Mouse (Mus musculus) forebrain, embryonic 15.5 days (tissue): ENCODE results near the gene Lrrc26. TPM values are rescaled to one million over a fixed set of nuclear protein-coding genes. Genes with fewer than 3 reads are reported as not detected.

ENCODE experiments used
- ATAC-seq: fragments of 200-750 bp; cut with Nextera tagmentation; replicated peaks from 2 replicates; pipeline ENCODE4 v1.8.0; 2017; ENCODE audit warnings: mild to moderate bottlenecking, moderate TSS enrichment, moderate library complexity
- H3K27ac ChIP-seq: fragments of 300-500 bp; sonication (generic); replicated peaks from 2 replicates; pipeline ENCODE4 v1.5.1; 2015; ENCODE audit warnings: mild to moderate bottlenecking, inconsistent platforms
- H3K27me3 ChIP-seq: fragments of 300-500 bp; sonication (generic); 2 replicates; pipeline ENCODE4 v1.6.1; 2015; ENCODE audit warnings: inconsistent platforms
- H3K36me3 ChIP-seq: fragments of 300-500 bp; sonication (generic); 2 replicates; pipeline ENCODE4 v1.6.1; 2015; ENCODE audit warnings: mild to moderate bottlenecking, inconsistent platforms
- H3K4me1 ChIP-seq: fragments of 300-500 bp; sonication (generic); 2 replicates; pipeline ENCODE4 v1.6.1; 2015; ENCODE audit warnings: inconsistent platforms
- H3K4me2 ChIP-seq: fragments of 300-500 bp; sonication (generic); replicated peaks from 2 replicates; pipeline ENCODE4 v1.6.1; 2015; ENCODE audit warnings: mild to moderate bottlenecking, inconsistent platforms
- H3K4me3 ChIP-seq: fragments of 300-500 bp; sonication (generic); 2 replicates; pipeline ENCODE4 v1.5.1; 2015; ENCODE audit warnings: mild to moderate bottlenecking, inconsistent platforms
- H3K9ac ChIP-seq: fragments of 300-500 bp; sonication (generic); replicated peaks from 2 replicates; pipeline ENCODE4 v1.6.1; 2015; ENCODE audit warnings: mild to moderate bottlenecking, inconsistent platforms
- H3K9me3 ChIP-seq: fragments of 300-500 bp; sonication (generic); 2 replicates; pipeline ENCODE4 v1.6.1; 2016; ENCODE audit warnings: inconsistent platforms
- WGBS: fragments of 180-500 bp; shearing (Covaris S2); methylation state at CpG from one replicate; pipeline ENCODE4 v1.1.7; 2015; ENCODE audit warnings: mixed read lengths; 5-methylcytosine and 5-hydroxymethylcytosine counted together
- polyA plus RNA-seq: library from polyadenylated mRNA; unstranded; fragments of >200 nt; fragmentation: Nextera tagmentation; extraction: Ambion mirVana; gene quantifications from 2 replicates; pipeline ENCODE4 v1.2.1, GENCODE M21; 2015

The Lrrc26 gene
- polyA plus RNA-seq, 1 experiment from 2014 or later, result not detected

- peak overlapping the region; percentile 52 for H3K4me3 ChIP-seq
- peak overlapping the region; percentile 13; the same call in 1 of the 2 replicates for H3K27ac ChIP-seq
- peaks cover 9% of the 10 kb centered on the region for H3K4me1 ChIP-seq
- H3K27me3 ChIP-seq, result peaks cover 56% of the 10 kb centered on the region
- H3K4me2 ChIP-seq, result peak overlapping the region; percentile 78
- peak; percentile 80 for ATAC-seq
- 2% methylated on average over 45 of the region's 45 CpGs for WGBS
- no peaks in the 10 kb centered on the region for H3K9me3 ChIP-seq
- H3K36me3 ChIP-seq, result no peaks in the 10 kb centered on the region; the same call in 1 of the 2 replicates
- H3K9ac ChIP-seq, result peak overlapping the region; percentile 58
Measured at GRCm38 (mm10) chr2:25304657-25305541, 15.2 kb downstream of the Lrrc26 start.

DNA sequence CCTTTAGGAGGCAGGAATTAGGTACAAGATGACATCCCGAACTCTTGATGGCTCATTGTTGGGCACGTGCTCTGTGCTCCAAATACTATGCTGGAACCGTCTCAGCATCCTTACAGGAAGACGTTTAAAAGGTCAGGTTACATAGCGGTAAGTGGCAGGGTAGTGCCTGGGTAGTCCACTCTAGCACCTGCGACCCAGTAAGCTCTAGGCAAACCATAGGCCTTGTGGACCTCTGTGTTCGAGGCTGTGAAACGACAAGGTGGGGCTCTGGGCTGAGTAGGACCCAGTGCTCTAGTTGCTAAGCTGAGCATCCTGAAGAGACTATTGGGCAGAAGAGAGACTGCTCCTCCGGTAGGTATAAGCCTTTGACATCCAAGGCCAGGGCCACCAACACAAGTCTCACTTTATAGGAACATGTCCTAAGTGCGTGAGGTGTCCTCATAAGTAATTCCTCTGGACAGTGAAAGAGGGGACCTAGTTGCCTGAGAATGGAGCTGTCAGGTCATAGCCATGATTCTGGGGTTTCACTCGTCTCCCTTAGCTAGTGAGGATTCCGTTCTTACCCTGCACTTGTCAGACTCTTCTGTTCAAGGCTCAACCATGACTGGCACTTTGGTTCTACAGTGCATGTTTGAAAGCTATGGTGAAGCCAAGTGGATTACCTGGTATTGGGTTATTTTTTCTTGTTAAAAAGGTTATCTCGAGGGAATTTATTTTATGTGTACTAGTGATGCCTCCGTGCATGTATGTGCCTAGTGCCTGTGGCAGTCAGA is 16.1 kb downstream of the Lrrc26 start:
- peak overlapping the region; percentile 52 for H3K4me3 ChIP-seq
- H3K9ac ChIP-seq, result peak overlapping the region; percentile 58
- ATAC-seq, result peak; percentile 44; the same call in 1 of the 2 replicates
- H3K36me3 ChIP-seq, result no peaks in the 10 kb centered on the region; the same call in 1 of the 2 replicates
- WGBS, result 49% methylated on average over 14 of the region's 14 CpGs
- H3K27me3 ChIP-seq, result peaks cover 64% of the 10 kb centered on the region
- H3K4me1 ChIP-seq, result peaks cover 9% of the 10 kb centered on the region
- no peaks in the 10 kb centered on the region for H3K9me3 ChIP-seq
- H3K27ac ChIP-seq, result peak overlapping the region; percentile 13; the same call in 1 of the 2 replicates
- H3K4me2 ChIP-seq, result peak overlapping the region; percentile 78

DNA sequence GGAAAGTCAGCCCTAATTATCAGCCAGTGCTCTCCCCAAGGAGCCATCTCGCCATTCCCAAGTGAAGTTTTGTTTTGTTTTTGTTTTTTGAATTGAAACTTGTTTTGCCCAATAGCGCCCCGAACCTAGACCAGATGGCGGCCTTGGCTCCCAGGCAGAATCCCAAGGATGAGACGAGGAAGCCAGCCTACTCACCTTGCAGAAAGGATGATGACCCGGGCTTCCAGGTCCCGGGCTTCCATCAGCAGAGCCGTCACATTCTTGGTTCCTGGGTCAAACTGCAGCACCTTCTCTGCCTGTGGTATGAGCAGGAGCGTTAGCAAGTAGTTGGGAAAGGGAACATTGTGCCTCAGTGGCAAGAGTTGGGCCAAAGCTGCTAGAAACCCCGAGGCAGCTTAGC is 20.5 kb downstream of the Lrrc26 start:
- no peaks in the 10 kb centered on the region for H3K9me3 ChIP-seq
- H3K27ac ChIP-seq, result no peak overlapping the region
- H3K9ac ChIP-seq, result no peak overlapping the region
- H3K4me2 ChIP-seq, result no peak overlapping the region
- H3K27me3 ChIP-seq, result peaks cover 88% of the 10 kb centered on the region
- 56% methylated on average over 10 of the region's 10 CpGs for WGBS
- H3K36me3 ChIP-seq, result no peaks in the 10 kb centered on the region
- ATAC-seq, result no peak
- H3K4me3 ChIP-seq, result no peak overlapping the region
- peaks cover 3% of the 10 kb centered on the region for H3K4me1 ChIP-seq

GRCm38 (mm10) chr2:25310969-25311368 is 21.3 kb downstream of the Lrrc26 start:
- Histone ChIP-seq H3K9ac (no peak overlapping the region), H3K9me3 (no peaks in the 10 kb centered on the region), H3K27ac (no peak overlapping the region), H3K4me3 (no peak overlapping the region), H3K4me2 (no peak overlapping the region), H3K4me1 (no peaks in the 10 kb centered on the region), H3K27me3 (peaks cover 92% of the 10 kb centered on the region), H3K36me3 (no peaks in the 10 kb centered on the region)
- WGBS, result 3% methylated on average over 21 of the region's 22 CpGs
- no peak for ATAC-seq

DNA sequence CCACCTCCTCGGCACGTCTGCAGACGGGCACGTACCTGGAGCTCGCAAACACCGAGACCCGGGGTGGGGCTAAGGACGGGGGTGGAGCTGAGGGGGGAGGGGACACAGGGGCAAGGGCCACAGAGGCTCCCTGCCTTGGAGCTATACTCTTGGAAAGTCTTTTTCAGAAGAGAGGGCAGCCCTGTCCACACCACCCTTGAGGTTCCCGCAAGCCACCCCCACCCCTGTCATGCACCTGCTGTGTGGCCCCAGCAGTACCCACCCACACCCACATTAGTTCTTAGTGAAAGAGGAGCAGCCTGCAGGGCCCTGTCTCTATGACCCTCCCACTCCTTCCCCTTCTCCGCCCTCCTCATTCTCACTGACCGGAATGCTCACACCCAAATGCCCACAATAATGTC is 21.8 kb downstream of the Lrrc26 start:
- no peak for ATAC-seq
- Histone ChIP-seq H3K4me3 (no peak overlapping the region), H3K4me2 (no peak overlapping the region), H3K4me1 (no peaks in the 10 kb centered on the region), H3K9ac (no peak overlapping the region), H3K27ac (no peak overlapping the region), H3K9me3 (no peaks in the 10 kb centered on the region), H3K27me3 (peaks cover 93% of the 10 kb centered on the region), H3K36me3 (no peaks in the 10 kb centered on the region)
- 3% methylated on average over 11 of the region's 11 CpGs for WGBS

DNA sequence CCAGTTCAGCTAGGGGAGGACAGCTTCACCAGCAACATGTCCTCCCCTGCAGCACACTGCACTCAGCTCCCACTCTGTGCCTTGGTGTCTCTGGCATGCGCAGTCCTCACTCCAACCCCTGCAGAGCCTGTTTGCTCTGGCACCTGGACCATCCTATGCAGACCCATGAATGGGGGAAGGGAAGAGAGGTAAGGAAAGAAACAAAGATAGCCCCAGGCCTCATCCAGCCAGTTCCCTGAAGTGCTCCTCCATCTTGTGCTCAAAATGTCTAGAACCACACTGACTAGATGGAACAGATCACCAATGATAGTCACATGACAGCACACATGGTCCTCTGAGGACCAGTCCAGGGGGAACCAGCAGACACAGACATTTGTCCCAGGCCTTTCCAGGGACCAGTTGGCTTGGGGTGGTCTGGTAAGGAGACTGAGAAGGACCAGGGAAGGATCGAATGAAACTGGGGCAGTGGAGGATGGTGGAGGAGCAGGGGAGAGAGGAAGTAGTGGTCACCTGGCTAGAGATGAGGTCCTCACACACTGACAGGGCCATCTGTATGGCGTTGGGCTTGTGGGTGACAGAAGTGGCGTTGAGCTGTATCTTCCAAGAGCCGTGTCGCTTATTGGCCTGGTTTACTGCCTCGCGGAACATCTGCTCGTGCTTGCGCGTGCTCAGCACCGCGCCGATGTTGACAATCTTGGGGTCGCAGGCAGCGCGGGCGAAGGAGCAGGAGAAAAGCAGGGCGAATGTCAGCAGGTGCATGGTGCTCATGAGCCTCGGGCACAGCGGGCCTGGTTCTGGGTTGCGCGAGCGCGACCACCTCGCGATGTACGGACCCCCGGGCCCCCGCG is 28.6 kb downstream of the Lrrc26 start:
- Histone ChIP-seq H3K9ac (peak overlapping the region; percentile 63), H3K36me3 (no peaks in the 10 kb centered on the region), H3K9me3 (no peaks in the 10 kb centered on the region), H3K4me3 (peak overlapping the region; percentile 62), H3K4me1 (peaks cover 14% of the 10 kb centered on the region; the same call in 1 of the 2 replicates), H3K27me3 (peaks cover 48% of the 10 kb centered on the region), H3K27ac (peak overlapping the region; percentile 78), H3K4me2 (peak overlapping the region; percentile 78)
- peak; percentile 60 for ATAC-seq
- 4% methylated on average over 31 of the region's 31 CpGs for WGBS

DNA sequence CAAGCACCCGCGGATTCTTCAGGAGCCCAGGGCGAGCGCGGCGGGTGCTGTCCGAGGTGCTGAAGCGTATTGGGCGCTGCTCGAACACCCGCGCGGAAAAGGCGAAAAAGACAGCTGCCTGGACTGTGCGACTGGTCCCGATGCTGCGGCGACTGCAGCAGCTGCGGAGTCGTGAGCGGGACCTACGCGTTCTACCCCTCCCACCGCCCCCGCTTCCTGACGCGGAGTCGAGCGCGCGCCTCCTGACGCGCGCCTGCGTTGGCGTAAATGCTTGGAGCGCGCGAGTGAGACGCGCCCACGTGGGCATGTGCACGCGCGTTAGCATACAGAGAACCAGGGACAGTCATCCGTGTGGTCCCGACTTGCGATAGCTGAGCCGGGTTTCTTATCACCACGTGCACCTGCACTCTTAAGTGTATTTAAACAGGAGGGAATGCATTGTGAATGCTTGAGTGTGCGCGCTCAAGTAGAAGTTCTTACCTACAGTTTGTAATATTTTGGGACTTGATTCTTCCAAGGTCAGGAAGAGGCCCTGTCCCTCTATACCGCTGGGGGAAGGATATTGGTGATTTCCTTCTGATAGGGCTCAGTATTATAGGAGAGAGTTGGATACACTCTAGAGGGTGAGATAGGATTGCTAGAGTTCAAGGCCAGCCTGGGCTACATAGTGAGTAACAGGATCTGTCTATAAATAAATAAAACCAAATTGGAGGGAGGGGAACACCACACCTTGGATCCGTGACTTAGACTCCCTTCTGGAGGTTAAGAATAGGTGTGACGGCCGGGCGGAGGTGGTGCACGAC is 29.5 kb downstream of the Lrrc26 start, which contains the start of gene Grin1:
Gene Grin1 (minus strand): TSS at position 217 of the 803 bp plus-strand sequence.
- no peaks in the 10 kb centered on the region for H3K9me3 ChIP-seq
- H3K27me3 ChIP-seq, result peaks cover 42% of the 10 kb centered on the region
- peak within 1 kb of the TSS; percentile 78 for H3K4me2 ChIP-seq
- WGBS, result 9% methylated on average over 58 of the region's 58 CpGs
- peak within 1 kb of the TSS; percentile 78 for H3K27ac ChIP-seq
- no peaks in the 10 kb centered on the region for H3K36me3 ChIP-seq
- H3K4me1 ChIP-seq, result peaks cover 14% of the 10 kb centered on the region; the same call in 1 of the 2 replicates
- peak; percentile 81 for ATAC-seq
- peak within 1 kb of the TSS; percentile 63 for H3K9ac ChIP-seq
- peak within 1 kb of the TSS; percentile 62 for H3K4me3 ChIP-seq

- Histone ChIP-seq H3K27me3 (peaks cover 33% of the 10 kb centered on the region), H3K9ac (no peak overlapping the region), H3K4me3 (no peak overlapping the region), H3K9me3 (no peaks in the 10 kb centered on the region), H3K36me3 (no peaks in the 10 kb centered on the region), H3K27ac (no peak overlapping the region), H3K4me1 (peaks cover 14% of the 10 kb centered on the region; the same call in 1 of the 2 replicates), H3K4me2 (no peak overlapping the region)
- no peak for ATAC-seq
- WGBS, result 45% methylated on average over 2 of the region's 2 CpGs
Measured at GRCm38 (mm10) chr2:25320084-25320483, 30.4 kb downstream of the Lrrc26 start.

DNA sequence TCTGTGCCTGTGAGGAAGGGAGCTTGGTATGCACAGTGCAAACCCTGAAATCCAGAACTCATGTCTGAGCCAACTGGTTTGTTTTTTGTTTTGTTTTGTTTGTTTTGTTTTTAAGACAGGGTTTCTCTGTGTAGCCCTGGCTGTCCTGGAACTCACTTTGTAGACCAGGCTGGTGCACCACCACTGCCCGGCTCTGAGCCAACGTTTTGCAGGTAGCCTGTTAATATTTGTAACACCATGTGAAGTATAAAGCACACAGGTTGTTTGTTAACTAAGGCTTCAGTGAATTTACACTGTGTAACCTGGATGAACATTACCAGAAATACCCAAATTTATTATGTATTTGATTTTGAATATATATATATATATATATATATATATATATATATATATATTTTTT is 36.3 kb downstream of the Lrrc26 start:
- WGBS, result 76% methylated on average over 2 of the region's 2 CpGs

DNA sequence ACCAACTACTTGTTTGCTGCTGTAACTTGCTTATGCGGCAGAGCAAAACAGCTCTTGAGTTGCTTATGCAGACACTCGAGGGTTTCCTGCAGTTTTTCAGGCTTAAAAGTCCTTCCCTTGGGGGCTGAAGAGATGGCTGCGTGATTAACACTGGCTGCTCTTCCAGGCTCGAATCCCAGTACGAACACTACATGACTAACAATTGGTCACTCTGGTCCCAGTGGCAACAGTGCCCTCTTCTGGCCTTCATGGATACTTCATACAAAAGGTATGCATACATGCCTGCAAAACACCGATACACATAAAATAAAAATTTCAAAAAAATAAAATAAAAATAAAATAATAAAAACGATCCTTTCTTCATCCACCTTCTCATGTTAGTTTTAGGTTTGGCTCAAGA is 38.7 kb downstream of the Lrrc26 start:
- Histone ChIP-seq H3K9me3 (no peaks in the 10 kb centered on the region), H3K4me3 (no peak overlapping the region), H3K9ac (no peak overlapping the region), H3K36me3 (no peaks in the 10 kb centered on the region), H3K4me2 (no peak overlapping the region), H3K4me1 (peaks cover 14% of the 10 kb centered on the region), H3K27ac (no peak overlapping the region), H3K27me3 (no peaks in the 10 kb centered on the region)
- WGBS, result 32% methylated on average over 7 of the region's 7 CpGs
- no peak for ATAC-seq

More for the DNA sequence above, 36.3 kb downstream of the Lrrc26 start:
- peaks cover under 1% of the 10 kb centered on the region for H3K4me1 ChIP-seq
- no peaks in the 10 kb centered on the region for H3K36me3 ChIP-seq
- no peak overlapping the region for H3K4me2 ChIP-seq
- no peaks in the 10 kb centered on the region for H3K27me3 ChIP-seq
- H3K9me3 ChIP-seq, result no peaks in the 10 kb centered on the region
- H3K9ac ChIP-seq, result no peak overlapping the region
- no peak overlapping the region for H3K27ac ChIP-seq
- no peak for ATAC-seq
- no peak overlapping the region for H3K4me3 ChIP-seq

GRCm38 (mm10) chr2:25331470-25331869 is 41.8 kb downstream of the Lrrc26 start:
- Histone ChIP-seq H3K27ac (no peak overlapping the region), H3K9ac (peak overlapping the region; percentile 78; the same call in 1 of the 2 replicates), H3K4me2 (peak overlapping the region; percentile 74), H3K36me3 (peaks cover 27% of the 10 kb centered on the region), H3K27me3 (no peaks in the 10 kb centered on the region), H3K9me3 (no peaks in the 10 kb centered on the region), H3K4me3 (peak overlapping the region; percentile 90), H3K4me1 (peaks cover 31% of the 10 kb centered on the region)
- whole genome bisulfite sequencing, result 64% methylated on average over 9 of the region's 9 CpGs
- no peak for ATAC-seq
